In the genomic region with DNA sequence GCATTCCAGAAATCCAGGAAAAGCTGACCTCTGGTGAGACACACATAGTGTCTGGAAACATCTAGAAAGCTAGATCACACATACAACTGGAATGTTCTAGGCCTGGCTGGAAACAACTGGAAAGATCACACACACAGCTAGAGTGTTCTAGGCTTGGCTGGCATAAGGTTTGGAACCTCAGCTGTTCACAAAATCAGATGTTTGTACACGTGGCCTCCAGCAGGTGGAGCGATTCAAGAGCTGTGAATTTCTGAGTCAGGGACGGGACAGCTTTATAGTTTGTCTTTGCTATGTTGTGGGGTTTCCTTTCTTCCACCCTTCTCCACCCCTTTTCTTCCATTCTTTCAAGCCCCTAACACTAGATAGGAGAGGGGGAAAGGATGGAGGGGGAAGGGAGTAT, we compare ENCODE assay signal across 7 mouse cellular contexts. TPM values are rescaled to one million over a fixed set of nuclear protein-coding genes. Genes with fewer than 3 reads are reported as not detected.
DNase-seq lines count a peak whose midpoint lies in the region; ATAC-seq and TF ChIP-seq lines count a peak whose summit lies in the region.

No protein-coding gene starts in this region.

- TF ChIP-seq CTCF in ES-Bruce4 (IDR thresholded peaks at IDR 0.05; ENCODE audit: low read depth, low read length), result peak; percentile 42
- peak; percentile 85 for TF ChIP-seq CTCF in liver, embryonic 14.5 days (IDR thresholded peaks at IDR 0.05; ENCODE audit: low read depth)

- no peak overlapping the region for H3K9ac ChIP-seq in ES-Bruce4 (ENCODE audit: low read depth, poor library complexity, severe bottlenecking)
- no peak overlapping the region for H3K9ac ChIP-seq in heart, embryonic 16.5 days (ENCODE audit: low read length)
- no peak overlapping the region for H3K9ac ChIP-seq in liver, embryonic 14.5 days (replicated peaks)

- no peaks in the 10 kb centered on the region for H3K9me3 ChIP-seq in ES-Bruce4 (replicated peaks; ENCODE audit: control insufficient read depth, insufficient read depth, low read length, poor library complexity, severe bottlenecking)
- no peaks in the 10 kb centered on the region for H3K9me3 ChIP-seq in heart, embryonic 16.5 days (replicated peaks; ENCODE audit: control insufficient read depth, low read length)
- H3K9me3 ChIP-seq in liver, embryonic 14.5 days (ENCODE audit: control insufficient read depth, low read length), result no peaks in the 10 kb centered on the region

- no peak for TF ChIP-seq POLR2A in ES-Bruce4 (IDR thresholded peaks at IDR 0.05; ENCODE audit: insufficient read depth, low read length)

- peak; percentile 26; the same call in 1 of the 2 replicates for ATAC-seq in heart, embryonic 16.5 days (replicated peaks; ENCODE audit: extremely low read depth, insufficient read depth, low FRiP score)
- no peak for ATAC-seq in liver, embryonic 14.5 days (ENCODE audit: insufficient read depth)

- H3K4me1 ChIP-seq in ES-Bruce4 (ENCODE audit: control insufficient read depth, insufficient read depth, low read length), result no peaks in the 10 kb centered on the region
- H3K4me1 ChIP-seq in heart, embryonic 16.5 days (ENCODE audit: control insufficient read depth, insufficient read depth, low read length), result no peaks in the 10 kb centered on the region; the same call in 1 of the 2 replicates
- peaks cover 7 to 17% of the 10 kb centered on the region in 2 experiments for H3K4me1 ChIP-seq in liver, embryonic 14.5 days (replicated peaks; ENCODE audit: control insufficient read depth in 2 of 2, insufficient read depth in 2 of 2, low read length in 1 of 2)

- peak; percentile 65 to 74 for DNase-seq in layer of hippocampus, postnatal 10 days (ENCODE audit: low spot score in 2 of 2)
- no peak for DNase-seq in layer of hippocampus, adult 11-12 months (ENCODE audit: low spot score)
- DNase-seq in adipocyte (ENCODE audit: low spot score), result peak; percentile 80
- DNase-seq in liver, embryonic 14.5 days (ENCODE audit: low read depth in 3 of 3, low spot score in 3 of 3), result no peak
- DNase-seq in right cerebral cortex, adult 2 months (ENCODE audit: low spot score in 2 of 2), result peak; percentile 66 to 69

- no peaks in the 10 kb centered on the region for H3K27me3 ChIP-seq in ES-Bruce4 (ENCODE audit: control insufficient read depth, insufficient read depth, low read length, poor library complexity, severe bottlenecking)
- H3K27me3 ChIP-seq in heart, embryonic 16.5 days (ENCODE audit: control insufficient read depth, insufficient read depth, low read length), result no peaks in the 10 kb centered on the region
- no peaks in the 10 kb centered on the region for H3K27me3 ChIP-seq in liver, embryonic 14.5 days (ENCODE audit: control insufficient read depth, insufficient read depth, low read length)

- no peaks in the 10 kb centered on the region for H3K36me3 ChIP-seq in ES-Bruce4 (ENCODE audit: control insufficient read depth, insufficient read depth, low read length, poor library complexity, severe bottlenecking)
- H3K36me3 ChIP-seq in heart, embryonic 16.5 days (ENCODE audit: control insufficient read depth, insufficient read depth), result no peaks in the 10 kb centered on the region
- no peaks in the 10 kb centered on the region for H3K36me3 ChIP-seq in liver, embryonic 14.5 days (replicated peaks; ENCODE audit: control insufficient read depth, insufficient read depth, low read depth)

- no peak overlapping the region for H3K4me2 ChIP-seq in heart, embryonic 16.5 days (ENCODE audit: low read depth, low read length)
- H3K4me2 ChIP-seq in liver, embryonic 14.5 days (ENCODE audit: low read depth), result no peak overlapping the region

- no peak overlapping the region; the same call in 1 of the 2 replicates for H3K27ac ChIP-seq in ES-Bruce4 (ENCODE audit: insufficient read depth, low read length)
- no peak overlapping the region for H3K27ac ChIP-seq in heart, embryonic 16.5 days (ENCODE audit: low read length)
- no peak overlapping the region for H3K27ac ChIP-seq in liver, embryonic 14.5 days

- no peak for TF ChIP-seq EP300 in ES-Bruce4 (IDR thresholded peaks at IDR 0.05; ENCODE audit: insufficient read depth, low read depth, low read length)
- TF ChIP-seq EP300 in liver, embryonic 14.5 days (IDR thresholded peaks at IDR 0.05; ENCODE audit: low read depth), result no peak

- no peak overlapping the region for H3K4me3 ChIP-seq in ES-Bruce4 (ENCODE audit: low read depth, low read length)
- no peak overlapping the region for H3K4me3 ChIP-seq in heart, embryonic 16.5 days (ENCODE audit: low read length)
- H3K4me3 ChIP-seq in liver, embryonic 14.5 days (ENCODE audit: insufficient read depth in 1 of 2, low read depth in 2 of 2, low read length in 2 of 2), result no peak overlapping the region

- WGBS in heart, embryonic 16.5 days, result 8% methylated on average over 3 of the region's 3 CpGs
- WGBS in liver, embryonic 14.5 days (ENCODE audit: insufficient replicate concordance), result 11% methylated on average over 3 of the region's 3 CpGs

RNA-seq across cellular contexts. Expression of a gene that starts 4.7 kb away (rescaled TPM):
- total RNA-seq in layer of hippocampus, postnatal 10 days (2021), result under 1 TPM in 1 of 2 experiments, not detected in 1; 0.23 TPM
- 1.3 and 2.4 TPM in 2 replicates for polyA plus RNA-seq in ES-Bruce4 (2011; ENCODE audit: insufficient read depth, insufficient read length, low read depth, missing spikeins)
- 0.35 and 0.71 TPM in 2 replicates for polyA plus RNA-seq in heart, embryonic 16.5 days (2015; fragmentation: Nextera tagmentation; extraction: Ambion mirVana)
- polyA plus RNA-seq in liver, embryonic 14.5 days (2012; rRNA removed), result 0.06 and 0.13 TPM in 2 replicates
- 0.47 and 0.57 TPM in 2 replicates for polyA plus RNA-seq in liver, embryonic 14.5 days (2014; fragmentation: Nextera tagmentation; extraction: Ambion mirVana)

RNA-seq across cellular contexts. Expression of a gene that starts 9.6 kb away (rescaled TPM):
- total RNA-seq in layer of hippocampus, postnatal 10 days (2021), result 1 to 10 TPM; 1.2 to 1.4 TPM
- polyA plus RNA-seq in ES-Bruce4 (2011; ENCODE audit: insufficient read depth, insufficient read length, low read depth, missing spikeins), result not detected in 2 replicates
- not detected in 2 replicates for polyA plus RNA-seq in heart, embryonic 16.5 days (2015; fragmentation: Nextera tagmentation; extraction: Ambion mirVana)
- polyA plus RNA-seq in liver, embryonic 14.5 days (2012; rRNA removed), result not detected in 2 replicates
- polyA plus RNA-seq in liver, embryonic 14.5 days (2014; fragmentation: Nextera tagmentation; extraction: Ambion mirVana), result 0.20 TPM in 1 of 2 replicates, not detected in the other

RNA-seq across cellular contexts. Expression of a gene that starts 10.3 kb away (rescaled TPM):
- 100 to 1,000 TPM; 103 to 123 TPM for total RNA-seq in layer of hippocampus, postnatal 10 days (2021)
- polyA plus RNA-seq in ES-Bruce4 (2011; ENCODE audit: insufficient read depth, insufficient read length, low read depth, missing spikeins), result 250 and 287 TPM in 2 replicates
- 104 and 107 TPM in 2 replicates for polyA plus RNA-seq in heart, embryonic 16.5 days (2015; fragmentation: Nextera tagmentation; extraction: Ambion mirVana)
- polyA plus RNA-seq in liver, embryonic 14.5 days (2012; rRNA removed), result 57.9 and 68.5 TPM in 2 replicates
- polyA plus RNA-seq in liver, embryonic 14.5 days (2014; fragmentation: Nextera tagmentation; extraction: Ambion mirVana), result 49.7 and 62.4 TPM in 2 replicates

RNA-seq across cellular contexts. Expression of a gene that starts 11.6 kb away (rescaled TPM):
- 1 to 10 TPM; 2.0 to 2.6 TPM for total RNA-seq in layer of hippocampus, postnatal 10 days (2021)
- polyA plus RNA-seq in ES-Bruce4 (2011; ENCODE audit: insufficient read depth, insufficient read length, low read depth, missing spikeins), result 15.3 and 15.5 TPM in 2 replicates
- polyA plus RNA-seq in heart, embryonic 16.5 days (2015; fragmentation: Nextera tagmentation; extraction: Ambion mirVana), result 3.4 TPM in 2 replicates
- 1.5 and 2.2 TPM in 2 replicates for polyA plus RNA-seq in liver, embryonic 14.5 days (2012; rRNA removed)
- 1.6 and 1.8 TPM in 2 replicates for polyA plus RNA-seq in liver, embryonic 14.5 days (2014; fragmentation: Nextera tagmentation; extraction: Ambion mirVana)

RNA-seq across cellular contexts. Expression of a gene that starts 17.3 kb away (rescaled TPM):
- 100 to 1,000 TPM; 429 to 433 TPM for total RNA-seq in layer of hippocampus, postnatal 10 days (2021)
- 5,956 and 6,533 TPM in 2 replicates for polyA plus RNA-seq in ES-Bruce4 (2011; ENCODE audit: insufficient read depth, insufficient read length, low read depth, missing spikeins)
- polyA plus RNA-seq in heart, embryonic 16.5 days (2015; fragmentation: Nextera tagmentation; extraction: Ambion mirVana), result 3,045 and 3,399 TPM in 2 replicates
- polyA plus RNA-seq in liver, embryonic 14.5 days (2012; rRNA removed), result 1,846 and 1,956 TPM in 2 replicates
- 4,811 and 5,161 TPM in 2 replicates for polyA plus RNA-seq in liver, embryonic 14.5 days (2014; fragmentation: Nextera tagmentation; extraction: Ambion mirVana)

Comparison
In these comparisons a context has a peak if more than half of its experiments do, and no peak if none do; other contexts are left out.
1. DNase-seq: peak in layer of hippocampus, postnatal 10 days (2 of 2), adipocyte (single experiment) and right cerebral cortex, adult 2 months (2 of 2); none in layer of hippocampus, adult 11-12 months (single experiment) and liver, embryonic 14.5 days (0 of 3).